Mouse (Mus musculus) mature B cell (primary cell): ENCODE results near the gene Lhcgr.

Source experiments
- in situ Hi-C: fragments of 300-500 bp; cut with MboI; formaldehyde crosslinking; loops from 2 replicates; pipeline ENCODE4 v1.14.3; 2019

Gene Lhcgr

DNA sequence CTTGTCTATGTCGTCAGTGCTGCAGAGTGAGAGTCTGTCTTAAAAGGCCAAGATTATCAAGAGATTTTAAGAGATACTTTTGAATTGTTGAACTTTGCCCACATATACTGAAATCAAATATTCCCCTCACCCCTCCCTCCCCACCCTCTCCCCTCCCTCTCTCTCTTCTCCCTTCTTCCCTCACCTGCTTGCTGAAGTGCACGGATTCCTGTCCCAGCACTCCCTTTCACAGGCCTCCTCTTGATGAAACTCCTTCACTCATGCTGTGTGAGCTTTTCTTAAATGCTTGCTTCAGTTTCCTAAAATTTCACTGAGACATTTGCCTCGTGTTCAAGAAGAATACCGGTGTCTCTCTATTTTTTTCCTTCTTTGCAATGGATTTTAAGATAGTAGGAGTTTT is 88.7 kb downstream of the Lhcgr start:
- in situ Hi-C loops = no loop called here

DNA sequence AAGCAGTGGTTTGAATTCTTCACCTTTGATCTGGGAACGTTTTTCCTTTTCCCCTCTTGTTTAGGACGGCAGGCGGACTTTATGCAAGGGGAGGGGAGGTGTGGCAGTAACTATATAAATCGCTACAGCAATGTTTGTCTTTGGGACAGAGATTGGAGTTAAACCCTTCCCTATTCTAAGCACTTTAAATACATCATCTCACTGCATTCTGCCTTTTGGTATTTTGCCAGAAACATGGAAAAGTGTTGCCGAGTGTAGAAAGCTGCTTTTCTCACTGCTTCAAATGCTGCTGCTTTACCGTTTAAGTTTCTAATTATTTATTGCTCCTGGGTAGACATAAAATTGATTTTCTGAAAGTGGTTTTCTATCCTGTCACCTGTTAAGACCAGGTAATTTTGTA is 89.4 kb downstream of the Lhcgr start:
- in situ Hi-C loops = no loop called here

DNA sequence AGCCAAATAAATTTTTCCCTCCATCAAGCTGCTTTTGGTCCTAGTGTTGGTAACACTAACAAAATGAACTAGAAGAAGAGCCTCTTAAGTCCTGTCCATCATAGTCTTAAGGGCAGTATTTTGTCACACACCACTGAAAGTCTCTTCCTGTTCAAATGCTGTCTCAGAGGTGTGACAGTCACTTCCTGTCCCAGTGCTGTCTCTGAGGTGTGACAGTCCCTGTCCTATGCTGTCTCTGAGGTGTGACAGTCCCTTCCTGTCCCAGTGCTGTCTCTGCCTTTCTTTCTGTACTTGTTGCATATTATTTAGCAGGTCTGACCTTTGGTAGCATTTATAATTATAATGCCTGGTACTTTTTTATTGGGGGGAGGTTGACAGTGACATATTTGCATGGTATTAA is 90.9 kb downstream of the Lhcgr start:
- in situ Hi-C loops = no loop called here

DNA sequence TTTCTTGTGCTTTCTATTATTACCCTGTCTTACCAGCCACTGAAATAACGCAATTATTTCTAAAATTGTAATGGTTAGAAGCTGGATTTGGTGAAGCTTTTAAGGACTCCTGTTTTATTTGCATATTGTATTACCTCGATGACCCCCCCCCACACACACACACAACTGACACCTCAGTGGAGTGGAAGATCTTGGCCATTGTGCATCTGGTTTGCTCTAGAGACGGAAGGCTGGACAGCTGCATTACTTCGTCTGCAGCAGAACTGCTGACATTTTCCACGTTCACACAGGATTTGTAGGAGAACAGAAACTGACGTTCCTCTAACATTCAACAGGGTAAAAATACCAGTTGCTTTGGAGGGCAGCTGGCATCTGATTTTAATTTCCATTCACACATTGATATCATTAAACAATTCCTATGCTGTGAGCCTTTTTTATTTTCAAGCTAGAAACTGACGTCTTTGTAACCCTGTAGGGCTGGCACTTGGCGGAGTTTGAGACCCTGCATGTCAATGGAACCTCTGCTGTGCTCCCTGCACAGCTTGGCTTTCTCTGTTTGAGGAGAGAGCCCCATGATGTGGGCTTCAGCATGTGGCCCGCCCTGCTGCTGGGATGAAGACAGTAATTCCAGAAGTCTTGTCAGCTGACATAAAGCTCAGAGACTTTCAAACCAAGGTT is 95.0 kb downstream of the Lhcgr start:
- in situ Hi-C loops = no loop called here

DNA sequence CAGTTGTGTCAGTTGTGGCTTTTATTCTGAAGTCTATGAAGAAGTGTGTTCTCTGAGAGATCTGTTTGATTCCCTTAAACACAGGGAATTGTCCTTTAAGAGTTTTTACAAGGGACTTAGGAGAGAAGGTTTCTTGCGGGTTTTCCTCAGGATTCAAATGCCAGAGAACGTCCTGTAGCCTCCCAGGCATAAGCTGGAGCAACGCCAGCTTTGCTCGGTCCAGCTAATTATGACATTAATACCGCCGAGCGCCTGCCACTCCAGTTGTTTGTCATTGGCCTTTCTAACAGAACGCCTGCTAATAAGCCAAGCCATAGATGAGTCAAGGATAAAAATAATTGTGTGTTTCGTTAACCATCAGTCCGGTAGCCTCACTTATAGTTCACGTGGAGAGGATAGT is 103.6 kb downstream of the Lhcgr start:
- in situ Hi-C loops = no loop called here

DNA sequence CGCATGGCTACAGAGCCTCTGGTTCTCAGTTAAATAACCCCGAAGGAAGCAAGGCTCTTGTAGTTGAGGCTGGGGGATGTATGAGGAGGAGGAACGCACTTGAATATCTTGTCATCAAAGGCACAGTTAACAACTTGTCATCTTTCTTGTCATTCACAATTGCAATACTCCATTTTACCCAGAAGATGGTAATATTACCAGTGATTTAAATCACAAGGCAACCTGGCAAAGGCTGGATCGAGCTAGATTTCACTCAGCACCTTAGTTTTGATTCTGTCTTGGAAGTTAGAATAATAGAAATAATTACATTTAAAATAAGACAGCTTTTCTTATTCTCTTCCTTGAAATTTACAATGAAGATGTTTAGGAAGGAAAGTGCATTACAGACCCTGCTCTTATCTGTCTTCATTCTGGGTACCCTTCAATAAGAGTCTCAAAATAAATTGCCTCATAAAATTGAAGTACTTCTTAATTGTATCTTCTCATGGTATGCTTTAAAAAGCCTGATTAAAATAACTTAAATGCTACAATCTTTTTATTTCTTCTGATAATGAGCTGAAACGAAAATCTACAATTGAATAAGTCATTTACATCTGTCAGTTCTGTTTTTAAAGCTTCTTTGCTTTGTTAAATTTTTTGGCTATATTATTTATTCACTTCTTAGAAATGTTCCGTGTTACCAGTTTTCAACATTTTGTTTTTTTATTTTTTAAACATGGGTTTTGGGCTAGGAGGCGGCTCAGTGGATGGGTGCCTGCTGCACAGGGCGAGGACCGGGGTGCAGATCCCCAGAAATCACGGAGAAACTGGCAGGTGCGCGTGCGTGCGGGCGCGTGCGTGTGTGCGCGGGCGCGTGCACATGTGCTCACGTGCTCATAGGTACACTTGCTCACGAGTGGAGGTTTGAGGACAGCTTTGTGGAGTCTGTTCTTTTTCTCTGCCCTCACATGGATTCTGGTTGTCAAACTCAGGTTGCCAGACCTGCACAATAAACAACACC is 116.2 kb downstream of the Lhcgr start:
- in situ Hi-C loops = no loop called here

DNA sequence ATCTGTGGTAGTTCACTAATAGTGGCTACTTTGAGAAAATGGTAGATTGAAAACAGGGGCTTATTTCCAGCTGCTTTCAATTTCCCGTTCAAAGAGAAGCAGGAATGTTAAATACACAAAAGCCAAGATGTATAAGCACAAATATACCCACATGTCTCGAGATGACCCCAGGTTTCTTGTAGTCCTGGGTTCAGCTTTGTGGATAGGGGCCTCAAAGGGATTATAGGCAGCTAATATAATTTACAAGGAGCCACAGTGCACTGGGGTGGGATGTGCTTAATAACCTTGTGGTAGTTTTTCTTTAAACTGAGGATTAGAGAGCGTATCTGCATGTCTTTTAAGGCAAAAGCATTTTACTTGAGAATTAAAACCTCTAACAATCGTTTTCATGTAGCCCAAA is 121.0 kb downstream of the Lhcgr start:
- in situ Hi-C loops = loop anchor here (25.0 kb wide), 1 partner anchor 1817 kb away; no protein-coding TSS in a partner anchor

DNA sequence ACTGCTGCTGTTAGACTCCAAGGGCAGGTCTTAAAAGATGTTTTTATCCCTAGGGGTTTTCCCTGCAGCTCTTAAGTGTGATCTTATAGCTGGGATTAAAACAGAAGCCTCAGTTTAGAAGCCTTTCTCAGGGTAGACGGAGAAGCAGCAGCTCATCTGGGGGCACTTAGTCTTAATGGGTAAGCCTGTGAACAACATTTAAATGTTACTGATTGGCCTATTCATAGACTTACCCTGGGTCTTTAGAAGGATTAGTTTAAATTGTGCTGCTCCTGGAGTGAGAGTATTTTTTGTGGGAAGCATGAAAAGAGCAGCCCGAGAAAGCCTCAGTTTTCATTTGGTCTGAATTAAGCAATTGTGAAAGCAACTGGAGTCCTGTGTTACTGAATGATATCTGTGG is 121.9 kb downstream of the Lhcgr start:
- in situ Hi-C loops = loop anchor here (25.0 kb wide), 1 partner anchor 1817 kb away; no protein-coding TSS in a partner anchor

DNA sequence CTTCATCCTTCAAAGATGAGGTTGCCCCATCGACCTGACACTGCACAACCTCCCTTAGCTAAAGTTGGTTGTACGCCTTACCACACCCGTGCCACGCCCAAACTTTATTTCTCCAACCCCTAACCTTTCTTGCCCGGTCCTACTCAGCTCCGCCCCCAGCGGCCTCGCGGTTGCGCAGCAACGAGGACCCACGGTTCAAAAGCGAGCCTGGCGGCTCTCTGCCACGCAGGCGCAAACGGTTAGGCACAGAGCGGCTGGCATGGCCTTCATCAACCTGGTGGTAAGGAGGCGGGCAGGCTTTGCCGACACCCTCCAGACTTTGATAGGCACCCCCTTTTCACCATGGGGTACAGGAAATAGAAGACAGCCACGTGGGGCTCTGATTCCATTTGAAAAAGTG is 123.3 kb downstream of the Lhcgr start, which contains the start of gene Gtf2a1l:
Gene Gtf2a1l (plus strand): TSS at position 209 of the 400 bp plus-strand sequence.
- in situ Hi-C loops = loop anchor here (25.0 kb wide), 1 partner anchor 1819 kb away; no protein-coding TSS in a partner anchor
